Mouse (Mus musculus) lung, postnatal 0 days (tissue): ENCODE measurements at regions not wholly inside any gene's neighbourhood (a gene's known extent, or its start where the extent isn't known, plus 50 kb on each side); places are given as distances from the start of the nearest gene placed in this dataset.

Experiments
- CTCF ChIP-seq: IDR thresholded peaks from 2 replicates; pipeline ENCODE4 v1.5.1; 2016; ENCODE audit warnings: antibody characterized with exemption, mild to moderate bottlenecking
- EP300 ChIP-seq: IDR thresholded peaks from 2 replicates; pipeline ENCODE4 v1.6.1; 2016; ENCODE audit warnings: antibody characterized with exemption, mild to moderate bottlenecking, control low read depth

GRCm38 (mm10) chr15:60195070-60195469 lies 178.7 kb upstream of the 4933412E24Rik start:
- TF ChIP-seq CTCF (no peak), EP300 (no peak)
